Mouse (Mus musculus) left cerebral cortex, adult 11 months (tissue): ENCODE results near the gene Tmem127.
"Not testable (repeated sequence)": the region's sequence is repeated elsewhere in the genome, so short reads cannot be mapped to it uniquely, and the experiment has no call there.

Experiments
- DNase-seq: peaks from one replicate; pipeline ENCODE4 v3.0.0; 2022; ENCODE audit warnings: low spot score

Gene Tmem127

DNA sequence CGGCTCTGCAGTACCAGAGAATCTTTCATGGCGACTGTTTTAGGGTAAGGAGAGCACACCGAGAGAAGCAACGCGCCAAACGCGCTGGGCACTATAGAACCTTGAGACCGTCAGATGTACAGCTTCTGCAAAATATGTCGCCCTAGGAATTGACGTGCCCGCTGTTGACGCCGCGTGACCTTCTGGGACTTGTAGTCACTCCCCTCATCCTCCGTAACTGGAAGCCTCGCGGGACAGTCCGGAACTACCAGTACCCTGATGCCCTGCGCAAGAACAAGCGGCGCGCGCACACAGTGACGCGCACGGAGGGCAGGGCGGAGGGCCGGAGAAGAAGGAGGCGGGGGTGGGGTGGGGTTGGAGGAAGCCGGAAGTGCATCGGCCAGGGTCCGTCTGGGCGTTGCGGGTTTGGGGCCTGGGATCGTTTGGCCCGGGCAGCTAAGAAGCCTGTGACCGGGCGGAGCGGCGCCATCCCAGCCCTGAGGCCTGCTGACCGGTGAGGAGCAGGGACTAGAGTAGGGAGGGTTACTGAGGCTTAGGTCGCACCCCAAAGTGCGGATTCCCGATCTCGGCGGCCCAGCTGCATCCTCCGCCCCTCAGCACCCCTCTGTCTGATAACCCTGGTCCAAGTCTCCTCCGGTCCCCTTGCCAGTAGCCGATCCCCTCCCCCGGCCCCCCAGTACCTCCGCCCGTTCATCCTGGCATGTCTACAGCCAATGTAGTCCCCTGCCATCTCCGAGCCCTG is at the start of gene Tmem127, which contains the start of gene Ciao1:
Tmem127 (plus strand) TSS at position 317 of the 742 bp plus-strand sequence.
Ciao1 (minus strand) TSS at position 225 of the 742 bp plus-strand sequence.
- DNase-seq, result peak; percentile 95

DNA sequence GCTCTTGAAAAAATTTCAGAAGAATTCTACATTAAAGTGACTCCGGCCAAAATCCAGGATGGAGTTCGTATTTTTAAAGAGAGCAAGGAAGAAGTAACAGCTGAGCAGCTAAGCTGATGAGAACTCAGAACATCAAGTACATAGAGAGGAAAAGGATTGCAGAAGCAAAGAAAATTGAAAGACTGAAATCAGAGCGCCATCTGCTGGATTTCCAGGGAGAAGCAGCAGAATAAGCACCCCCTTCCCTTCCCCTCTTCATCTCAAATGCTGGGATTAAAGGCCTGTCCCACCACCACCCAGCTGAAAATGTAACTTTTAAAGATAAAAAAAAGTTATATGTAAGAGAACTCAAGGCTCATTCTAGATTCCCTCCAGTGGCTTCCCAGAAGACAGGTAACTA is 42.8 kb upstream of the Tmem127 start:
- DNase-seq, result peak; percentile 23

DNA sequence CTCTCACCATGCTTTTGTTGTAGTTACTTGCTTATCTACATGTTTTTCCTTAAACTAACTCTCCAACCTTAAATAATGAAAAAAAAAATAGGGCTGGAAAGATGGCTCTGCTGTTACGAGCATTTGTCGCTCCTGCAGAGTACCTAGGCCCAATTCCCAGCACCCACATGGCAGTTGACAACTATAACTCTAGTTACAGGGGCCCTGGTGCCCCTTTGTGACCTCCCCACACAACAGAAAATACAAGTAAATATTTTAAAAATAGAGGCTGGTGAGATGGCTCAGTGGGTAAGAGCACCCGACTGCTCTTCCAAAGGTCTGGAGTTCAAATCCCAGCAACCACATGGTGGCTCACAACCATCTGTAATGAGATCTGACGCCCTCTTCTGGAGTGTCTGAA is 41.8 kb upstream of the Tmem127 start:
- not testable (repeated sequence) for DNase-seq

DNA sequence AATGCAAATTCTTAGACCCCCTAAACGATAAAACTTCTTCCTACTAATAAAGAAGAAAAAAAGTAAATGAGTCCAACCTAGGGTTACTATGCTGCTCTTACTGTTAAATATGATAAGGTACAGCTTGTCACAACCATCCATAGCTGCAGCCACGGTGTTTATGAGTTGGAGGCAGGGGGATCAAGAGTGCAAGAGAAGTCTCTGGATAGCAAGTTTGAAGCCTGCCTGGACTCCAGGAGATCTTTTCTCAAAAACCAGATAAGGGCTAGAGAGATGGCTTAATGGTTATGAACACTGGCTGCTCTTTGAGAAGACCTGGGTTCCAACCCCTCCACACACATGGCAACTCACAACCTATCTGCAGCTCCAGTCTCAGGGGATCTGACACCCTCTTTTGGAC is 40.8 kb upstream of the Tmem127 start:
- DNase-seq, result no peak

DNA sequence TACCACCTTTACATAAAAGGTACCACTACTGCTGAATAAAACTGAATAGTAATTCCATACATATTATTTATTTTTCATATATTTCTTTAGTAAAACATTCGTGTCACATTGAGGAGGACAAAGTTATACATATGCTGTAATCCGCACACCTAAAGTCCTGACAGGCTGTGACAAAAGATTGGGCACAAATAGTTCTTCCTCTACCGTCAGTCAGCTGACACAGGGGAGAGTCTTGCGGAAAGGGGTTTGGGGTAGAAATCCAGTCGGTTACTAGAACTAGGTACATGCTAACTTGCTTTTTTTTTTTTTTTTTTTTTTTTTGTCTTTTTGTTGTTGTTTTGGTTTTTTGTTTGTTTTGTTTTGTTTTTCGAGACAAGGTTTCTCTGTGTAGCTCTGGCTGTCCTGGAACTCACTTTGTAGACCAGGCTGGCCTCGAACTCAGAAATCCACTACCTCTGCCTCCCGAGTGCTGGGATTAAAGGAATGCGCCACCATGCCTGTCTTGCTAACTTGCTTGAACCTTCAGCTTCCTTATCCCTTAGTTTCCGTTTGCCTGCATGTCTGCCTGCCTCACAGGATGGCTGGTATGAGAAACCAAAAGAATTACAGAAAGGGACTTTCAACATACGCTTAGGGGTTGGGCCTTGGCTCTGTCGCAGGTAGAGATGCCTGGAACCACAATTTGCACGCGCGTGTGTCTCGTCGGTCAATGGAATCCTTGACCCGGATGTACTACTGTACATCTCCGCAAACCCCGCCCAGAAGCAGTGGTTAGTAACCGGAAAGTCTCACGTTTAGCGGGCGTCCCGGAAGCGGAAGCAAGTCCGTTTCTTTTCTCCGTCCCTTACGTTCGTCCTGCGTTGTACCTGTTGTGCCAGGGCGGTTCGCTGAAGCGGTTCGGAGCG is 39.9 kb upstream of the Tmem127 start, which contains the start of the genes 1810024B03Rik and Snrnp200:
1810024B03Rik (minus strand) TSS at position 734 of the 905 bp plus-strand sequence.
Snrnp200 (plus strand) TSS at position 840 of the 905 bp plus-strand sequence.
- DNase-seq, result peak; percentile 93

DNA sequence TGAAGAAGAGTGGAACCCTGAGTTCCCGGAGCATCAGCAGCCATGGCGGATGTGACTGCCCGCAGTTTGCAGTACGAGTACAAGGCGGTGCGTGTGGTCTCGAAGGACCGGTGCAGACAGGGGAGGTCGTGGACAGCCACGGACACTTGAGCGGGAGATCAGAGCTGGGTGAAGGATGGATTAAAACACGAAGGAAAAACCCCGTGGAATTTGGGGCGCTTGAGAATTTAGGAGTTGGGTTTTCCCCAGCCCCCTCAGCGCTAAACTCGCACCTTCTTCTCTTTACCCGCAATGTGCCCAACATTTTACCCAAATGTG is 39.3 kb upstream of the Tmem127 start:
- DNase-seq, result no peak

DNA sequence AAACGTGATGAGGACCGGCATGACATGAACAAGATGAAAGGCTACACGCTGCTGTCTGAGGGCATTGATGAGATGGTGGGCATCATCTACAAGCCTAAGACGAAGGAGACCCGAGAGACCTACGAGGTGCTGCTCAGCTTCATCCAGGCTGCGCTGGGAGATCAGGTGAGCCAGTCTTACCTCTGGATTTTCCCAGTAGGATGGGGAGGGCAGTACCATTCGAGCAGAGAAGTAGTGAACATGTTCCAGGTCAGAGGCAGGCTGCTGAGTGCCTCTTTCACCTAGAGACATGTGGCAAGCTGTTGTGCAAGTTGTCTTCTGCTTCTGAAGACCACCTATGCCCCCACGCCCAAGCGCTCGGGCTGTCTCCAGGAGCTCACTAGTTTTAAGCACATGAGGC is 37.0 kb upstream of the Tmem127 start:
- no peak for DNase-seq

DNA sequence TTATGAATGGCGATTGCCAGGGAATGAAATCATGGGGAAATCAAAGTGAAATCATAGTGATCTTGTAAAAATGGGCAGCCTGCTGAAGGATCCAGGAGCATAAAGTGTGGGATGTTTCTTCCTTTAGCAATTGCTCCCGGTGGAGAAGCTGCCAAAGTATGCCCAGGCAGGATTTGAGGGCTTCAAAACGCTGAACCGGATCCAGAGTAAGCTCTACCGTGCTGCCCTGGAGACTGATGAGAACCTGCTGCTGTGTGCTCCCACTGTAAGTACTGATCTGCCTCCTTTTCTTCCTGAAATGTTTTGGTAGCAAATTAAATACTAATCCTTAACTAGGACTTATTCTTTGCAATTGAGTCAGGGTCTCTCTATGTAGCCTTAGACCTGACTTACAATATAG is 30.0 kb upstream of the Tmem127 start:
- DNase-seq, result no peak

DNA sequence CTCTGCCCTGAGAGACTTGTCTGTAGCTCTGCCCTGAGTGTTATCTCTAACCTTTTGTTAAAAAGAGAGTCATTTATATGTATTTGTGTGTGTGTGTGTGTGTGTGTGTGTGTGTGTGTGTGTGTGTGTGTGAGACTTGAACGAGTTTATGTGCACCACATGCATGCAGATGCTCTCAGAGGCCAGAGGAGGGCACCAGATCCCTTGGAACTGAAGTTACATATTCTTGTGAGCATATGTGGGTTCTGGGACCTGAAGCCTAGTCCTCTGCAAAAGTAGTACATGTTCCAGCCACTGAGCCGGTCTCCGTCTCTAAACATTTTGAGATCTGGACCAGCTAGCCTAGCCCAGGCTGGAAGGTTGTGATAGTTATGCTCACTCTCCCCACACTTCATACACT is 22.4 kb upstream of the Tmem127 start:
- no peak for DNase-seq

DNA sequence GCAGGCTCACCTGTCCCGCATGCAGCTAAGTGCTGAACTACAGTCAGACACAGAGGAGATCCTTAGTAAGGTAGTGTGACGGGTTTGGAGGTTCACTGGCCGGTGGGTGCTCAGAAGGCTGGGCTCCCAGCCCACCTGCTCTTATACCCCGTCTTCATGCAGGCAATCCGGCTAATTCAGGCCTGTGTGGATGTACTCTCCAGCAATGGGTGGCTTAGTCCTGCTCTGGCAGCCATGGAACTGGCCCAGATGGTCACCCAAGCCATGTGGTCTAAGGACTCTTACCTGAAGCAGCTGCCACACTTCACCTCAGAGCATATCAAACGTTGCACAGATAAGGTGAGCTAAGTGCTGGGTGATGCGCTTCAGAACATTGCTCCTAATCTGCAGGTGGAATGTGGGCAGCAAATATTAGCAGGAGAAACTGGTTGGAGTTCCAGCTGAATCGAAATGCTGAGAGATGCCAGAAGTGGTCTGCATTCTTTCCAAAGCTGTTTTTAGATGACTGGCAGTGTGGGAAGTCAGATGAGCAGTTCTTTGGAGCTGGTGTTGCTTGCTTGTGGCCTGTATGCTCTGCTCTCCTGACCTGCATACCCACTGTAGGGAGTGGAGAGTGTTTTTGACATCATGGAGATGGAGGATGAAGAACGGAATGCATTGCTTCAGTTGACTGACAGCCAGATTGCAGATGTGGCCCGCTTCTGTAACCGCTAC is 9.7 kb upstream of the Tmem127 start:
- DNase-seq, result no peak

DNA sequence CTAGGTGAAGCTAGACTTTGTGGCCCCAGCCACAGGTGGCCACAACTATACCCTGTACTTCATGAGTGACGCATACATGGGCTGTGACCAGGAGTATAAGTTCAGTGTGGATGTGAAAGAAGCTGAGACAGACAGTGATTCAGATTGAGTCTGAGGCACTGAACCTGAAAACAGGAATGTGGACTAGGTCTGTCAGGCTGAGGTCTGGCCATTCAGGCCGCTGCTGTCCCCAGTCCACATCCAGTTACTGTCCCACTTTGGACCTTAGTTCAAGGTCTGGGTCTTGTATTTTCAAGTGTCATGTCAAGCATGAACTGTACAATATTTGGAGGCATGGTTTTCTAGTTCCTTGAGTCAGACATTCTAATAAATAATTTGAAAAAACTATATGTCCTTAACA is 7.6 kb upstream of the Tmem127 start:
- no peak for DNase-seq

DNA sequence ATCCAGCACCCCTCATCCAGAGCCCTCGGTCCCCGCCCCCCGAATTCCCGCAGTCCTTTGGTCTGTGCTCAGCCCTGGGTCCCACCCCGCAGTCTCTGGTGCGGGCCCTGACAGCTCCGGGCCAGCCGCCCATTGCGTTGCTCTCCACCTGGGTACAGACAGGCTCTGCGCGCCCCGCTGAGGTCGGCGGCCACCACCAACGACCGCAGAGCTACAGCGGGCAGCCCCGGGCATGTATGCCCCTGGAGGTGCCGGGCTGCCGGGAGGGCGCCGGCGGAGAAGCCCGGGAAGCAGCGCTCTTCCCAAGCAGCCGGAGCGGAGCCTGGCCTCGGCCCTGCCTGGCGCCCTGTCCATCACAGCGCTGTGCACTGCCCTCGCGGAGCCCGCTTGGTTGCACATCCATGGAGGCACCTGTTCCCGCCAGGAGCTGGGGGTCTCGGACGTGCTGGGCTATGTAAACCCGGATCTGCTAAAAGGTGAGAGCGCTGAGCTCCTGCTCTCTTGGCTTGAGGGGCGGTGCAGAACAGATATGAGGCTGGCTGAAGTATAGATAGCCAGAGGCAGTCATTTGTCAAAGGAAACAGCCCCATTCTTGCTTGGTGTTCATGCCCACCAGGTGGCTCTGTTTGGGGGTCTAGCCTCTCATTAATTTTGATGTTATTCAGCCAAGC is 761 bp downstream of the Tmem127 start:
- no peak for DNase-seq

DNA sequence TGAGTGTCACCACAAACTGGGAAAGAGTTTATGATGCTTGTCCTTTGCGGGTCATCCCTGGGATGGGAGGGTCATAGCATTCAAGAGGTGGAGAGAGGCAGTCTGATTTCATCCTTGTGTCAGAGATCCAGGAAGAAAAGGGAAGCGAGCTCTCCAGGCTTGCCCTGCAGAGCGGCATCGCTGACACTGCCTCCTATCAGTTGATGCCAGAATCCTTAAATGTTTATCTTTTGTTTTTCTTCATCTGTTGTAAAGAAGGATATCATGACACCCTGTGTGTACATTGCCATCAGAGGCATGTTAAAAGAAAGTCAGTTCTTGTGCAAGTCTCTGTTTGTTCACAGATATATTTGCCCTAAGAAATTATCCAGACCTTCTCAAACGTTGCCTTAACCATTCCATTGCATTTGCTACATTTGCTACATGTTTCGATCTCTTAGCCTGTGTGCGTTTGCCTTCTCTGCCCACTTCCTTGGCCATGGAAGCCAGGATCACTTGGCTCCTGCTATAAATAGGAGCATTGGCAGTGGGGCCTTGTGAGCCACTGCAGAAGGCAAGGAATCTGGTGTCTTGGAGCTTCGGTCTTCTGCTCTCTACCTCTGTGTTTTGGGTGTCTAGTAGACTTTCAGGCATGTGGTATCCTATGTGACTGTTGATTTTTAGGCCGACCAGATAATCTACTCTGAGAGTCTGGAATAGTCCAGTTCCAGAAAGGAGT is 2.7 kb downstream of the Tmem127 start:
- DNase-seq, result no peak

DNA sequence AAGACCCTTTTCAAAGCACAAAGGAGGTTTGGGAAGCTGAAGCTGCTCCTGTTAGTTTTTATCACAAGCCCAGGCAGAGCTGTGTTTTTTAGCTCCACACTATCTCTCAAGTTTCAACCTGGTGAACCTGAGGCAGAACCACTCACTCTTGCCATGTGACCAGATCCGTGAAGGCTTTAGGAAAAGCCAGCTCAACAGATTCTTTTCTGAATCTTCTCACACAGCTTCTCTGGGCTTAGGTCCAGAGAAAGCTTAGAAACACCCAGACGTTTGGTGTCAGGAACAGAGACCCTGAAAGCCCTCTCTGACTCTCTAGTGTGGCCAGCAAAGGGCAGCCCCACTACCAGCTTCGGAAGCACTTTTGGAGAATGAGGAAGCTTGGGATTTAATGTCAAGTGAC is 3.7 kb downstream of the Tmem127 start:
- DNase-seq, result no peak

DNA sequence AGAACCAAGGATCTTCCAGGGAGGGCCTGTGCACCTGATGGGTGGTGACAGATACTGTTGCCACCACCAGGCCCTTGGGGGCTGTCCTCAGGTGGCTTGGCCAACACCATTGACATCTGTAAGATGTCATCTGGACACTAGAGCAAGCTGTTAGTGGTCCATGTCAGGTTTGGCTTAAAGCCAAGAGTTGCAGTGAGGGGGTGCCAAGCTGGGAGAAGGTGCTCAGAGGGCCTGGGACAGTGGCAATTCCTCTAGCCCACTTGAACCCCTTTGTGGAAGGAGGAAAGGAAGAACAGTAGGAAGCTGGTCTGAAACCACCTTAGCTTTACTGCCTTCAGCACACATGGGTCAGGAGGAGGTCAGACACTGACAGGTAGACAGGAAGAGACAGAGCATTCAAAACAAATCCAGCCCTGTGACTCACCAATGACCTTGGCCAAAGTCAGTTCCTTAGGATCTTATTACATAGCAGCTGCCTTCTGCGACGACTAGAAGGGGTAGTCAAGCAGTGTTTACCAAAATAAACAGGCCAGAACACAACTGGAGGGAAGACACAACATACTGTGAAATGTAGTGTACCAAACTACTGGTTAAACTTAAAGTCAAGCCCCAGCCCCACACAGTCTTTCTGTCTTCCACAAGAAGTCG is 4.3 kb downstream of the Tmem127 start:
- DNase-seq, result no peak

DNA sequence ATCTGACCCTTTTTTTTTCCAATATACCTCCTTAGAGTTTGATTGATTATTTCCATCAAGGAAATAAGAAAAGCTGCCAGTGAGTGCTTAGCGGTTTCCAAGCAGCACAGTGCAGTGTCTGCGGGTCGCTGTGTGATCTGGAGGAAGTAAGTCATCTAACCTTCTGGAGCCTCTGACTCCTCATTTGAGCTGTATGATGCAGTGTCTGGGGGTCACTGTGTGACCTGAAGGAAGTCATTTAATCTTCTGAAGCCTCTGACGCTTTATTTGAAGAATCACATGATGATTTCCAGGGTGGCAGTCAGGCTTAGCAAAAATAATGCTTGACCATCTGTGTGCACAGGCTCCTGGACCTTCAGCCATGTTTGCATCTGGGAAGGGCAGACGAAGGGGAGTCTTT is 5.1 kb downstream of the Tmem127 start:
- DNase-seq, result no peak

DNA sequence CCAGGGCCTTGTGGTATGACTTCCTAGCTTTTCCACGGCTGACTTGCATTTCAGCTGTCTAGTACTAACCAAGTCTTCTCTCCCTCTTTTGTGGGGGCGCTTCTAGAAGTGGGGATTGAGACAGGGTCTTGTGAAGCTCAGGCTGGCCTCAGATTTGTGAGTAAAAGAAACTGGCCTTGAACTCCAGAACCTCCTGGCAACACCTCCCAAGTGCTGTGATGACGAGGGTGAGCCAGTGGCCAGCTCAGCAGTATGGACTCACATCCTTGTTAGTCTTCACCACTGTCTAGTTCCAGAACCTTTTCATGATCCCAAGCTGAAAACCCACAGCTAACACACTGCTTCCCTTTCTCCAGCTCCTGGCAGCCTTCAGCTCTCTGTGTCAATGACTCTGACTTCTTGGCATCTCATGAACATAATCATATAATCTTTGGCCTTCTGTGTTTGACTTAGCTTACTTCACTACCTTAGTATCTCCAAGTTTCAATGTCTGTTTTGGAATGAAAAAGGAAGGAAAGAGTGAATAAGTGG is 7.0 kb downstream of the Tmem127 start:
- no peak for DNase-seq

DNA sequence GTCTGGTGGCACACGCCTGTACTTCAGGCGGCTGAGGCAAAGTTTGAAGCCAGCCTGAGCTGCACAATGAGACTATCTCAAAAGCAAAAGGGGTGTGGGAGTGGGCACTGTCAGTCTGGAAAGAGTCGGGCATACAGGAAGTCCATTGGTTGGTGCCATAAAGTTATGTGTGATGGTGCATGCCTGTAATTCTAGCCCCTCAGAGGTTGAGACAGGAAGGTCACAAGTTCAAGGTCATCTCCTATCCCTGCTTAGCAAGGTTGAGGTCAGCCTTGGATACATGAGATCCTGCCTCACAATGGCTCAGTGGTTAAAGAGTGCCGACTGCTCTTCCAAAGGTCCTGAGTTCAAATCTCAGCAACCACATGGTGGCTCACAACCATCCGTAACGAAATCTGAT is 7.6 kb downstream of the Tmem127 start:
- DNase-seq, result no peak

DNA sequence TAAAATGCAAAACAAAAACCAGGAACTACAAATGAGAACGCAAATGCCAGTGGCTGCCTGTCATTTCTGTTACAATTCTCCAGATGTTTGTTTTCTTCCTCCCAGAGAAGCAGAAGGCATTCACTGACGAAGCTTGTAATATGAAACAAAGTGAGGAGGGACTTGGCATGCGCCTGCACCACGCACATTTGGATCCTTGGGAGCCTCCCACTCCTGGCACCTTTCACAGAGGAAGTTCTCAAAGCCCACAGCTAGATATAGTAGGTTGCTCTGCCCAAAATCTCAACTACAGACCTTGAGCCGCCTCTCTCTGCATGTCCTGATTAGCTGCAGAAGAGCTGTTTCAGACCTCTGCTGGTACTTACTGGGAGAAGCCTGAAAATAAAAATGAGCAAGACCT is 11.6 kb downstream of the Tmem127 start:
- DNase-seq, result no peak

DNA sequence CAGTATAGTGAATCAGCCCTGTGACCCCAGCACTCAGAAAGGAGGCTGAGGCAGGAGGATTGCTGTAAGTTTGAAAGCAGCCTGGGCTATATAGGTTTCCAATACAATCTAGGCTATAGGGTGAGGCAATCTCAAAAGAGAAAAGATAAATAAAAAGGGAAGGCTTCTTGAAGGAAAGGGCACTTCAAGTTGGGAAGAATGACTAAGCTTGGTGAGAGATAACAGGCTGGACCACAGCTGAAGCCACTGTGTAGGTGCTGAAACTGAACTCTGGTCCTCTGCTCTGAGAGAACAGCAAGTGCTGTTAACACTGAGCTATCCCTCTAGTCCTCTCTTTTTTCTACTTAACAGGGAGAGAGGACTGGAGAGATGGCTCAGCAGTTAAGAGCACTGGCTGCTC is 14.8 kb downstream of the Tmem127 start:
- no peak for DNase-seq

DNA sequence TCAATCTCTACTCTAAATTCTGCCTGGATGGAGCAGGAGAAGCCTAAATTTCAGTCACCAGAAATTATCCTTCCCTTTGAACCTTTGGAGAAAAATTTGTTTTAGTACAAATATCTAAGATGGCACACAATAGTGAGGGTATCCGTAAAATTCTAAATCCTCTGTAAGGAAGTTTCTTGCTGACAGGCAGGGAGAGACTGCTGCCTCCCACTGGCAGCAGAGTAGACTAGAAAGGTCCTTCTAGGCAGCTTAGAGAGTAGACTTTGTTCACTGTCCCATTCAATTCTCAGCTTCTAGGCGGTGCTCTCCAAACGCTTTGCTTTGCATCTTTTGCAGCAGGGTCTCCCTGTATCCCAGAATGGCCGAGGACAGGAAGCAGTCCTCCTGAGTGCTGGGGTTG is 20.1 kb downstream of the Tmem127 start:
- DNase-seq, result no peak
